Mouse (Mus musculus) right cerebral cortex, adult 18-20 months (tissue): ENCODE data around the gene Hist1h2bg.
A peak's percentile ranks its signal among the peaks of the same experiment; 100 is the strongest.

Experiments
- DNase-seq: peaks from one replicate; pipeline ENCODE4 v3.0.0; 2022; ENCODE audit warnings: mixed read lengths

Hist1h2bg gene

DNA sequence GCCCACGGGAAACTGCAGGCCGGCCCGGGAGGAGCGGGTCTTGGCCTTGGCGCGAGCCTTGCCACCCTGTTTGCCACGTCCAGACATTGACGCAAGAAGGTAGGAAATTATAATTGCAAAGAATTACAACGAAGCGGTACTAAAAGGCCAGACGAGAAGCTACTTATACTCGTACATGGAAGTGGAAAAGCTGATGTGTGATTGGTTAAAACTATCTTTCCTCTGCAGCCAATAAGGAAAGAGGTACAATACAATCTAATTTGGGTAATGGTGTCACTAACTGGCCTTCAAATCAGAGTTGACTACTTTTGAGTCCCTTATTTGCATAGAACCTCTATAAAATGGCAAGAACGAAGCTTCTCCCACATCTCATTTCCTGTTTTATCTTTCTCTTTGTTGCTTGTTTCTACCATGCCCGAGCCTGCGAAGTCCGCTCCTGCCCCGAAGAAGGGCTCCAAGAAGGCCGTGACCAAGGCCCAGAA lies at the start of gene Hist1h2bg, which contains the start of gene Hist1h2ae:
Gene Hist1h2bg, plus strand, starts transcription at position 375 of the 482 bp plus-strand sequence.
Gene Hist1h2ae, minus strand, starts transcription at position 199 of the 482 bp plus-strand sequence.
- DNase-seq, result peak; percentile 76

DNA sequence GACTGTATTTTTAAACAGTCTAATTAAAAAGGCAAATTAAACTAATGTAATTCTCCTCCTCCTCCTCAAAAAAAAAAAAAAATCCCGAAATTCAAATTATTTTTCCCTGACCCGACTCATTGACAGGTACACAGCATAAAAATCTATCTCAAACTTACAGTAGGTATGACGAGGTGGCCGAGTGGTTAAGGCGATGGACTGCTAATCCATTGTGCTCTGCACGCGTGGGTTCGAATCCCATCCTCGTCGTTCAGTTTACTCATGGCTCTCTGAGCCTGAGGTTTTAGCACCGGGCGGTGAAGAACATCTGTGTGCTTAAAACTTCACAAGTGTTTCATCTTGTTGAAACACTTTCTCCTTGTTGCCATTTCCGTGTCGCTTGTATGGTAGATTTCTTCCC lies 49.5 kb upstream of the Hist1h2bg start:
- DNase-seq, result peak; percentile 84

GRCm38 (mm10) chr13:23523976-23524375 lies 47.2 kb upstream of the Hist1h2bg start:
- no peak for DNase-seq

GRCm38 (mm10) chr13:23524654-23525053 lies 46.5 kb upstream of the Hist1h2bg start:
- DNase-seq, result peak; percentile 60

DNA sequence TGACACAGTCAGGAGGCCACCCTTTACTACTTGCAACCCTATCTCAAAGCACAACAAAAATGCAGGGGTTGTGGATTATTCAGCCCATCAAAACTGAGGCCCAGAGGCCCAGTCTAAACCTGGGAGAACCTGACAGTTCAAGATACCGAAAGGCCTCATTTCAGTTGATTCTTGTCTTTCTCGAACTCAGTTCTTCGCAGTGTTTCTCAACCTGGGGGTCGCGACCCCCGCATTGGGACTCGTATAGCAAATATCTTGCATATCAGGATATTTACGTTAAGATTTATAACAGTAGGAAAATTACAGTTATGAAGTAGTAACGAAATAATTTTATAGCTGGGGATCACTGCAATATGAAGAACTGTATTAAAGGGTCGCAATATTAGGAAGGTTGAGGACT lies 45.3 kb upstream of the Hist1h2bg start:
- DNase-seq, result no peak

- DNase-seq, result peak; percentile 88
Measured at GRCm38 (mm10) chr13:23526312-23526711, 44.9 kb upstream of the Hist1h2bg start.

DNA sequence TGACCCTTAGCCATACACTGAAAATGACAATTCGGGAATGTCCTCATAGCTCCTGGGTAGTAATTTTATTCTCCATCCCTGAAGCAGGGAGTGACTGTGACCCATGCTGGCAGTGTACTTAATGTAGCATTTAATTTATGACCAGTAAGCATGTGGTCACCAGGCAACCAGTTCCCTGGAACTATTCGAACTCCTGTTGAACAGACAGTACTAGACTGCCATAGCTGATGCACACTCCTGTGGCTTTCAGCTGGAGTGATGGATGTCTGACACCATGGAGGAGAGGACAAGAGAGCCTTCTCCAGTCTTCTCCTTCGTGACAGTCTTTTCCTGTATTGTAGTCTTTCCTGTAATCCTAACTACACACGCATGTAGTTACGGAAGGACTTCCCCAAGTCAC lies 42.2 kb upstream of the Hist1h2bg start:
- DNase-seq, result no peak

DNA sequence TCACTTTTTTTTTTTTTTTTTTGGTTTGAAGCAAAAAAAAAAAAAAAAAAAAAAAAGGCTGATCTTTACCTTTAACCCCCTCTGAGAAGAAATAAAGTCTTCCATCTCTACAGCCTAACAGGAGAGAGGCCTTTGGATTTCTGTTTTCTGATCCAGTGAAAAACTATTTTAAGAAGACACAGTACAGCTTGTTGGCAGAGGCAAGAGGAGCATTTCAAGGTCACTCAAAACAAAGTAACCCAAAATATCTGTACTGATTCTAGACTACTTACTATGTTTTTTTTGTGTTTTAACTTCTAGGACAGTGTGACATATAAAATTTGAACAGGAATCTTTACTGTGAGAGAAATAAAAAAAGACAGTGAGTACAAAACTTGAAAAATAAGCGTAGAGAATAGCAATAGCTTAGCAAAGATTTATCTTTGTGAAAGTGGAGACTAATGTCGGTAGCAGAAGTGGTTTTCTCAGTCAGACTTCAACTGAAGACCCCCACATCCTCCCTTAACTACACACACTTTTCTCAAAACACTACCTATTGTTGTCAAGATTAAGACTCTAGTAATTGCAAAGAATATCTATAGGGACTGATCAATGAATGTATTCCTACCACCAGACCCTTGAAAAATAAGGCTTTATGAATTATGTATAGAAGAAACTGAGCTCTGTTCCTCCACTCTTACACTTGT lies 41.6 kb upstream of the Hist1h2bg start:
- DNase-seq, result no peak

DNA sequence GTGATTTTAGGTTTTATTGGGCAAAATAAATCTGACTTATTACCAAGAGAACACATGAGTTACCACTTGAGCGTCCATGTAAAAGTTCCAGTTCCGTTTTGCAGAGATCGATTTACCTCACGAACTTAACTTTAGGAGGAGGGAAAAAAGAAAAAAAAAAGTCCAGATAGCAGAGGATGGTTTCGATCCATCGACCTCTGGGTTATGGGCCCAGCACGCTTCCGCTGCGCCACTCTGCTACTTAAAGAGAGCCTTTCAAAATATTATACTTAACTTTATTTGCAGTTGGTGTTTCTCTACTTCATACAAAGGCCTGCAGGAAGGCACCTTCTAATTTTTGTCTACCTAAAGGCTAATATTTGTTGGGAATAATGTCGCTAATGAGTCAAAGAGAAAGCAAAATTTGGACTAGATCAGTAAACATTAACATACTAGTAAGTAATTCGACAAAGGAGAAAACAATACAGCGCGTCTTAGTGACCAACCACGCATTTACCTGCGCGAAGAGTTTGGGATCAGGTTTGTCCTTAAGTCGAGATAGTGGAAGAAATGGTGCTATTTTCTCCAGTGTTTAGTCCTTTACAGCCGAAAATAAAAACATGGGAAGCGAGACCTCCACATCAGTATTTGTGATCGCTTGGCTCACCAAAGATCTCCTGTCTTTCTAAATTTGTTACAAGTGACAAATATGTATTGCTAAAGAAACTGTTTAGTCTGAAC lies 40.9 kb upstream of the Hist1h2bg start:
- DNase-seq, result peak; percentile 53

DNA sequence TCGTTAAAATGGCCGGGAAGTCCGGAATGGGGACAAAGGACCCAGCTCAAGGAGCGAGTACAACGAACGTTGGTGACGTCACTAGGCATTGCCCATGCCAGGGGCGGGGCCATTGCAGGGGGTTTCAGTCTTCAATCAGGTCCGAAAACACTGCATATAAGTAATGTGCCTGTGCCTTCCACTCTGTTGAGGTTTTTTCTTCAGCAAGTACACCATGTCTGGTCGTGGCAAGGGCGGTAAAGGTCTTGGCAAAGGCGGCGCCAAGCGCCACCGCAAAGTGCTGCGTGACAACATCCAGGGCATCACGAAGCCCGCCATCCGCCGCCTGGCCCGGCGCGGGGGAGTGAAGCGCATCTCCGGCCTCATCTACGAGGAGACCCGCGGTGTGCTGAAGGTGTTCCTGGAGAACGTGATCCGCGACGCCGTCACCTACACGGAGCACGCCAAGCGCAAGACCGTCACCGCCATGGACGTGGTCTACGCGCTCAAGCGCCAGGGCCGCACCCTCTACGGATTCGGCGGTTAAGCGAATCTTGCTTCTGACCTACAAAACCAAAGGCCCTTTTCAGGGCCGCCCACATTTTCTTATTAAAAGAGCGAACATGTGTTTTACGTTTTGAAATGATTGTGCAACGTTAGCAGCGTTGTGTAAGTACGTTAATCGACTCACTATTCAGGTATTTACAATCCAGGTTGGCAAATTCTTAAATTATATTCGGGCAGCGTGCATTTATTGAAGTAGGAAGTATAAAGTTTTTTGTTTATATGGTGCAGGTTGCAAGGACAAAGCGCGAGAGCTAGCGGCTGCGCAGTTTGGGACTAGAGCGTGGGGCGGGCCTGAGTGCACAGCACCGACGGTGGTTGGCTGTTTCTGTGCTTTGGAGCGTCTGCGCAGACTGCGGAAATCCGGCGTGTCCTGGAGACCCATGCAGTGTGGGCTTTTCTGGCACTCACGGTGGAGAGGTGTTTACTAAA lies 40.0 kb upstream of the Hist1h2bg start, which contains the start of gene Hist1h4h:
Gene Hist1h4h, plus strand, starts transcription at position 150 of the 975 bp plus-strand sequence.
- DNase-seq, result peak; percentile 97

DNA sequence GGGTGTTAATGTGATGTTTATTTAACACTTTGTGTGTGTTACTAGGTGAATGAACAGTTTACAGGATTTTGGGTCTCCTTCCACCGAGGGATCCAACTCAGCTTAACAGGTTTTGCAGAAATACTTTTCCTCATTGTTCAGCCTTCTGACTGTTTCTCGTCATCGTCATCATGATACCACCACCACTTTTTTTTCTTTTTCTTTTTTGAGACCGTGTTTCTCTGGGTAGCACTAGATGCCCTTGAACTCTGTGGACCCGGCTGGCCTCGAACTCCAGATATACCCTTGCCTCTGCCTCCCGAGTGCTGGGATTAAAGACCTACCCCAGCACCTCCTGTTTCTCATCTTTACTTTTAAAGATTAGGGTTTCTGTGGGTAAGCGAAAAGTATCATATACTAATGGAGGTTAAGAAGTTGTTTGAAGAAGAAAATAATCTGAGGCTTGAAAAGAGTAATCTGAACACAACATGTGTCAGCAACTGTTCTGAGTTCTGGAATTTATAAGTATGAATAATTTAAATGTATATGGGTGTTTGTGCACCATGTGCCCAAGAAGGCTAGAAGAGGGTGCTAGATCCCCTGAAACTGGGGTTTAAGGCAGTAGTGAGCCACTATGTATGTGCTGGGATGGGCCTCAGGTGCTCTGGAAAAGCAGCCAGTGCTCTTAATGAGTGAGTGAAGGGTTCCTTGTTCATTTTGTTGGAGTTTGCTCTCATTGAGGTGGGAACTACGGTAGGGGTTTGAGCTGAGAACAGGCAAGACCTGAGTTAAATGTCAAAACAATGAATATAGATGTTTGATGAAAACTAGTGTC lies 38.7 kb upstream of the Hist1h2bg start:
- no peak for DNase-seq

DNA sequence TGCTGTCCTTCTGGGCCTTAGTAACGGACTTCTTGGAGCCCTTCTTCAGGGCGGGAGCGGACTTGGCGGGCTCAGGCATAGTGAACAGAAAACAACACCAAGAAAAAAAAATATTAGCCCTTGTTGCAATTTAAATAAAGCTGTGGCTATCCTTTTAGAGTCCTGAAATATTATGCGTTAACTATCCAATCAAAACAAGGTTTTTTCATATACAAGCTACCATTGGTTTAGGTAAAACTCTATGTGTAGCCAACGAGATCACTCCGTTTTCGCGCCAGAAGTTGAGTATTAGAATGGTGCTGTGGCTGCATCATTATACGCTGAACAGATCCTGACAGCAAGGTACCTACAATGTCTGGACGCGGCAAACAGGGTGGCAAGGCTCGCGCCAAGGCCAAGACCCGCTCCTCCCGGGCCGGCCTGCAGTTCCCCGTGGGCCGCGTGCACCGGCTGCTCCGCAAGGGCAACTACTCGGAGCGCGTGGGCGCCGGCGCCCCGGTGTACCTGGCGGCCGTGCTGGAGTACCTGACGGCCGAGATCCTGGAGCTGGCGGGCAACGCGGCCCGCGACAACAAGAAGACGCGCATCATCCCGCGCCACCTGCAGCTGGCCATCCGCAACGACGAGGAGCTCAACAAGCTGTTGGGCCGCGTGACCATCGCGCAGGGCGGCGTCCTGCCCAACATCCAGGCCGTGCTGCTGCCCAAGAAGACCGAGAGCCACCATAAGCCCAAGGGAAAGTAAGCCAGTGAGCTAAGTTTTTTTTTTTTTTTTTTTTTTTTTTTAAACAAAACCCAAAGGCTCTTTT lies 37.4 kb upstream of the Hist1h2bg start, which contains the start of gene Hist1h2af:
Gene Hist1h2af, plus strand, starts transcription at position 347 of the 808 bp plus-strand sequence.
- peak; percentile 80 for DNase-seq

DNA sequence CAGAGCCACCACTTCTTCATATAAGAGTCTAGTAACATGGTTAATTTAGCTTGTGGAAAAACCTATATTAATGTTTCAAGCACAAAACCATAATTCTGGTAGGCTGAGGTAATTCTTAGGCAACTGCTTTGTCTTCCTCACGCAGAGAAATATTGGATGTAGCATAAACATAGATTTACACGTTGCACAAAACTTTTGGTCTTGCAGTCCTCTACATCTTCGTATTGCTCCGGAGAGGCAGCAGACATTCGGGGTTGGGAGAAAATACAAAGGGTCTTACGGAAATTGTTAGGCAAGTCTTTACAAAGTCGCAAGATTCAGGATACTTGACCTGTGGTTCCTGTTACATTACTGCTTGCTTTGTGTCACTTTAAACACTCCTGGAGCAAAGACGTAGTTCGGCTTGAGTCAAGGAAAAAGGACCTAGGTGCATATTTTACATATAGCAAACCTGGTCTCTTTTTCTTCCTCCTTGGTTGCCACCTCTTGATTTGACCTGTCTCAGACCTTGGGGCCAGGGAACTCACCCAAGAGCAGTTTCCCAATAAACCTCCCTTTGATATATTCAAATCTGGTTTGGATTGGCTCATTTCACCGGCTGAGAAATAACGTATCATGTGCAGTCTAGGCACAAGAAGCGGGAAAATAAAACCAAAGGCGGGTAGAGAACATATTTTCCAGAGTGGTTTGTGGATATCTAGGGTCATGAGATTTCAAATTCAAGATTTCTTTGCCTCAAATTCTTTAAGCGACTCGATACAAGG lies 36.6 kb upstream of the Hist1h2bg start:
- peak; percentile 37 for DNase-seq

- DNase-seq, result peak; percentile 93
Measured at GRCm38 (mm10) chr13:23535137-23536075, 35.8 kb upstream of the Hist1h2bg start, which contains the start of gene Hist1h3g. Gene Hist1h3g, plus strand, starts transcription at chr13:23535422.

- no peak for DNase-seq
Measured at GRCm38 (mm10) chr13:23536076-23536822, 34.9 kb upstream of the Hist1h2bg start.

DNA sequence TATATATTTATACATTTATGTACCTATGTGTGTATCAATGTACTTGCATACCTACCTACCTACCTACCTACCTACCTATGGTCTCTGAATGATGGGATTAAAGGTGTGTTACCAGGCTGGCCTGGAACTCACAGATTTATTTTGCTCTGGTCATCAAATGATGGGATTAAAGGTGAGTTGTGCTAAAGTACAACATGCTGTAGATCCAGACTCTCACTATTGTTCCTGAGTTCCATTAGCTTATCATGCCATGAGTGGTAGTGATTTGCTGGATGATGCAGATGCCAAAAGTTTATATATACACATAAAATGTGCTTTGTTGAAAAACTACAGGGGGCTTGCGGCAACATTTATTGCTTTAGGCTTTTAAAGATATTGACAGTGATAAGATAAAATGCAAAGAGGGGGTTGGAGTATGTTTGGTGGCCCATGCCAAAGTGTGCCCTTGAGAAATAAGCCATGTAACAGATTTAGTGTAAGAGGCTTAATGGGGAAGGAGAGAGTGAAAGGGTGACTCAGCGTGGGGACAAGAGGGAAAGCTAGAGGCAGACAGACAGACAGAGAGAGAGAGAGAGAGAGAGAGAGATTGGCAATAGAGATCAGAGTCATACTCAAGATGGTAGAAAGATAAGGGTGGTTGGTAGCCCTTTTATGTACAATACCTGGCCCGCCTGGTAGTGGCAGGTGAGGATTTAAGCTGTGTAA lies 34.0 kb upstream of the Hist1h2bg start:
- no peak for DNase-seq

- DNase-seq, result no peak
Measured at GRCm38 (mm10) chr13:23538249-23538648, 32.9 kb upstream of the Hist1h2bg start.
